Mouse (Mus musculus): Measurements from ENCODE around the gene Dhrs7b. TPM values are rescaled to one million over a fixed set of nuclear protein-coding genes. Genes with fewer than 3 reads are reported as not detected.

Gene Dhrs7b
- polyA plus RNA-seq, 1 experiment from 2014 or later: 34.0 TPM

Other genes with a start within 250 kb of the Dhrs7b start
- 147 and 158 TPM in 2 replicates for gene Llgl1, start 130.9 kb upstream of the Dhrs7b start, polyA plus RNA-seq (2016; fragmentation: Nextera tagmentation; extraction: Ambion mirVana)
- gene Flii, start 103.4 kb upstream of the Dhrs7b start, polyA plus RNA-seq (2016; fragmentation: Nextera tagmentation; extraction: Ambion mirVana): 74.8 and 82.6 TPM in 2 replicates
- gene Mief2, start 102.2 kb upstream of the Dhrs7b start, polyA plus RNA-seq (2016; fragmentation: Nextera tagmentation; extraction: Ambion mirVana): 14.6 and 15.6 TPM in 2 replicates
- gene Top3a, start 53.3 kb upstream of the Dhrs7b start, polyA plus RNA-seq (2016; fragmentation: Nextera tagmentation; extraction: Ambion mirVana): 23.2 and 23.9 TPM in 2 replicates
- 7.8 and 8.8 TPM in 2 replicates for gene Smcr8, start 53.1 kb upstream of the Dhrs7b start, polyA plus RNA-seq (2016; fragmentation: Nextera tagmentation; extraction: Ambion mirVana)
- gene Shmt1, start 18.9 kb upstream of the Dhrs7b start, polyA plus RNA-seq (2016; fragmentation: Nextera tagmentation; extraction: Ambion mirVana): 75.3 and 86.3 TPM in 2 replicates
- gene Tmem11, start 48.6 kb downstream of the Dhrs7b start, polyA plus RNA-seq (2016; fragmentation: Nextera tagmentation; extraction: Ambion mirVana): 71.0 and 75.7 TPM in 2 replicates
- 18.0 and 26.9 TPM in 2 replicates for gene Natd1, start 84.1 kb downstream of the Dhrs7b start, polyA plus RNA-seq (2016; fragmentation: Nextera tagmentation; extraction: Ambion mirVana)
- gene Map2k3, start 101.4 kb downstream of the Dhrs7b start, polyA plus RNA-seq (2016; fragmentation: Nextera tagmentation; extraction: Ambion mirVana): 55.7 and 65.1 TPM in 2 replicates
- gene Kcnj12, start 191.9 kb downstream of the Dhrs7b start, polyA plus RNA-seq (2016; fragmentation: Nextera tagmentation; extraction: Ambion mirVana): 0.53 and 0.62 TPM in 2 replicates